Mouse (Mus musculus): ENCODE measurements around the gene Rabepk. TPM values are rescaled to one million over a fixed set of nuclear protein-coding genes. Genes with fewer than 3 reads are reported as not detected.
"Not testable (repeated sequence)": the region's sequence is repeated elsewhere in the genome, so short reads cannot be mapped to it uniquely, and the experiment has no call there.

The Rabepk gene
- 18.8 and 24.4 TPM in 2 replicates for polyA plus RNA-seq (2012; rRNA removed)

- 2% methylated on average over 44 of the region's 44 CpGs for WGBS
- Histone ChIP-seq H3K4me1 (ENCODE audit: control insufficient read depth, insufficient read depth, low read length) (peaks cover 6% of the 10 kb centered on the region; the same call in 1 of the 2 replicates), H3K4me3 (replicated peaks; ENCODE audit: extremely low read depth, low read depth, low read length) (peak within 1 kb of the TSS; percentile 82)
- peak; percentile 80 for DNase-seq
- TF ChIP-seq CTCF (IDR thresholded peaks at IDR 0.05; ENCODE audit: insufficient read depth, low read length) = no peak
- TF ChIP-seq POLR2A (IDR thresholded peaks at IDR 0.05; ENCODE audit: borderline replicate concordance, extremely low read depth, low read depth, low read length) = peak; percentile 86; the same call in 1 of the 2 replicates
These were observed at the start of gene Rabepk for GRCm38 (mm10) chr2:34799357-34800256. Rabepk (minus strand) TSS chr2:34799912.

- TF ChIP-seq CTCF (IDR thresholded peaks at IDR 0.05; ENCODE audit: insufficient read depth, low read length) (no peak), POLR2A (IDR thresholded peaks at IDR 0.05; ENCODE audit: borderline replicate concordance, extremely low read depth, low read depth, low read length) (no peak)
- no peak for DNase-seq
- H3K4me3 ChIP-seq (replicated peaks; ENCODE audit: extremely low read depth, low read depth, low read length) = no peak overlapping the region
- 89% methylated on average over 1 of the region's 1 CpGs for WGBS
- H3K4me1 ChIP-seq (ENCODE audit: control insufficient read depth, insufficient read depth, low read length) = no peaks in the 10 kb centered on the region
These were observed 48.0 kb upstream of the Rabepk start for GRCm38 (mm10) chr2:34847702-34848101.

GRCm38 (mm10) chr2:34843211-34843939 is 43.7 kb upstream of the Rabepk start:
- no peaks in the 10 kb centered on the region for H3K4me1 ChIP-seq (ENCODE audit: control insufficient read depth, insufficient read depth, low read length)
- DNase-seq = peak; percentile 63
- H3K4me3 ChIP-seq (replicated peaks; ENCODE audit: extremely low read depth, low read depth, low read length) = no peak overlapping the region

DNA sequence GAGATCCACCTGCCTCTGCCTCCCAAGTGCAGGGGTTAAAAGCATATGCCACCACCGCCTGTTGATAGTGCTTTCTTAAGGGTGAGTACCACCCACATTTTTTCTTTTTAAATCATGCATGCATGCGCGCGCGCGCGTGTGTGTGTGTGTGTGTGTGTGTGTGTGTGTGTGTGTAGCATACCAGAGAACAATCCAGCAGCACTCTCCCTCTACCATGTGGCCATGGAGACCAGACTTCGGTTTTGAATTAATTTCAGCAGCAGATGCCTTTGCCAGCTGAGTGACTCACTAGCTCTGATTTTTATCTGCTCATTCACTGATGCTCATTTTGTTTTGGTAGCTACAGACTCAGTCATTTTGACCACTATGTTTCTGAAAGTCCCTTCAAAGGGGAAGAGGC is 42.0 kb upstream of the Rabepk start:
- no peak for DNase-seq
- TF ChIP-seq CTCF (IDR thresholded peaks at IDR 0.05; ENCODE audit: insufficient read depth, low read length) (no peak), POLR2A (IDR thresholded peaks at IDR 0.05; ENCODE audit: borderline replicate concordance, extremely low read depth, low read depth, low read length) (no peak)
- 86% methylated on average over 8 of the region's 8 CpGs for WGBS
- Histone ChIP-seq H3K4me3 (replicated peaks; ENCODE audit: extremely low read depth, low read depth, low read length) (no peak overlapping the region), H3K4me1 (ENCODE audit: control insufficient read depth, insufficient read depth, low read length) (no peaks in the 10 kb centered on the region)

More at GRCm38 (mm10) chr2:34843211-34843939, 43.7 kb upstream of the Rabepk start:
- 43% methylated on average over 11 of the region's 11 CpGs for WGBS
- TF ChIP-seq CTCF (IDR thresholded peaks at IDR 0.05; ENCODE audit: insufficient read depth, low read length) (no peak), POLR2A (IDR thresholded peaks at IDR 0.05; ENCODE audit: borderline replicate concordance, extremely low read depth, low read depth, low read length) (peak; percentile 40; the same call in 1 of the 2 replicates)

- TF ChIP-seq CTCF (IDR thresholded peaks at IDR 0.05; ENCODE audit: insufficient read depth, low read length) = 0 out of 2 replicates have a peak, but pooled peaks have one; percentile 30
- not testable (repeated sequence) for H3K4me1 ChIP-seq (ENCODE audit: control insufficient read depth, insufficient read depth, low read length); DNase-seq; H3K4me3 ChIP-seq (replicated peaks; ENCODE audit: extremely low read depth, low read depth, low read length)
- 72% methylated on average over 5 of the region's 5 CpGs for WGBS
These were observed 40.4 kb upstream of the Rabepk start for GRCm38 (mm10) chr2:34840143-34840542.

- Histone ChIP-seq H3K4me1 (ENCODE audit: control insufficient read depth, insufficient read depth, low read length) (no peaks in the 10 kb centered on the region), H3K4me3 (replicated peaks; ENCODE audit: extremely low read depth, low read depth, low read length) (no peak overlapping the region)
- TF ChIP-seq CTCF (IDR thresholded peaks at IDR 0.05; ENCODE audit: insufficient read depth, low read length) (no peak), POLR2A (IDR thresholded peaks at IDR 0.05; ENCODE audit: borderline replicate concordance, extremely low read depth, low read depth, low read length) (no peak)
- 64% methylated on average over 3 of the region's 3 CpGs for WGBS
- no peak for DNase-seq
These were observed 36.0 kb upstream of the Rabepk start for GRCm38 (mm10) chr2:34835669-34836068.

DNA sequence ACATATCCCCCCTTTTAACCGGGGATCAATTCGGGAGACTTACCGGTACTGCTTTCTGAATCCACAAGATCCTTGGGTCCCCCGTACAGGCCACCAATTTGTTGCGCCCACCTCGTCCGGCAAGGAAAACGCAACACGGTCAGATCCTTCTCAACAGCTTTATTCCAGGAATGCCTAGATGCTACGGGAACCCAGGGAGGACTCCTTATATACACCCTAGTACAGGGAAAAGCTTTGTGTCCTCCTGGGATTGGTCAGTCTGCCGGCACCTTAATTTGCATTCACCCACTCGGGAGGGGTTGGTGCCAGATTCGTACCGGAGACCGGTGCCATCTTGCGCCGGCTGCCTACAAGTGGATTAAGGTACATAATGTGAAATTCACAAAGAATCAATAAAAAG is 33.9 kb upstream of the Rabepk start:
- H3K4me3 ChIP-seq (replicated peaks; ENCODE audit: extremely low read depth, low read depth, low read length) = no peak overlapping the region
- TF ChIP-seq POLR2A (IDR thresholded peaks at IDR 0.05; ENCODE audit: borderline replicate concordance, extremely low read depth, low read depth, low read length) (no peak), CTCF (IDR thresholded peaks at IDR 0.05; ENCODE audit: insufficient read depth, low read length) (no peak)
- DNase-seq = no peak
- no peaks in the 10 kb centered on the region for H3K4me1 ChIP-seq (ENCODE audit: control insufficient read depth, insufficient read depth, low read length)
- WGBS = 84% methylated on average over 17 of the region's 17 CpGs

DNA sequence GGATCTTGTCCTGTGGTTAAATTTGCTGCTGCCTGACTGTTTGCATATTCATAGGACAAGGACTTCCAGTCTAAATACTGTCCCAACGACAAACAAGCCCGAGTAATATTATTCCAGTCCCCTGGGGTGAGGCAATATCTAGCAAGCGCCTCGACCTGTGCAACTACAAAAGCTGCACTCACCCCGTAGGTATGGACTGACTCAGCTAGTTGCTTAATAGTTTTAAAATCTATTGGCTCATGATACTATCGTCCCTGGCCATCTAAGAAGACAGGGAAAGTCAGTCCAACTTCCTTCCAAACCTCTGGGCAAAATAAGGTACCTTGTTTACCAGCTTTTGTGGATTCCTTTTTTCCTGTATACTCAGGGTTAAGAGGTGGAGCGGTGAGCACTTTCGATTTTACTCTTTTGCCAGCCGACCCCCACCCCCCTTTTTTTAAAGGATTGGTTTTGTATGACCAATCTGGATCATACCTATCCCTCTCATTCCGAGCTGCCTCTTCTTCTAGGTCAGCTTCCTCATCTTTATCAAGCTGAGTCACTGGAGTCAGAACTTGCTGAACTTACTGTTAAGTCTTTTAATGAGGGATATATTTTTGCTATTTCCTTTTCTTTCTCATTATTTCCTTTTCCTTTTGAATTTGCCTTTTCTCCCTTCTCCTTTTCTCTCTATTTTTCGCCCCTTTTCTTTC is 33.2 kb upstream of the Rabepk start, which contains the start of gene Gm34653:
Gene Gm34653 (plus strand): TSS at position 242 of the 692 bp plus-strand sequence.
- WGBS = 61% methylated on average over 11 of the region's 11 CpGs
- H3K4me1 ChIP-seq (ENCODE audit: control insufficient read depth, insufficient read depth, low read length) = not testable (repeated sequence)

GRCm38 (mm10) chr2:34830066-34830465 is 30.4 kb upstream of the Rabepk start:
- 94% methylated on average over 17 of the region's 17 CpGs for WGBS
- H3K4me1 ChIP-seq (ENCODE audit: control insufficient read depth, insufficient read depth, low read length); DNase-seq; H3K4me3 ChIP-seq (replicated peaks; ENCODE audit: extremely low read depth, low read depth, low read length): not testable (repeated sequence)

More for the DNA sequence above, 33.2 kb upstream of the Rabepk start, which contains the start of gene Gm34653:
- DNase-seq; H3K4me3 ChIP-seq (replicated peaks; ENCODE audit: extremely low read depth, low read depth, low read length): not testable (repeated sequence)

Data from lung, adult 2 months (tissue).